Mouse (Mus musculus): ENCODE results near the gene Ephx3.

DNA sequence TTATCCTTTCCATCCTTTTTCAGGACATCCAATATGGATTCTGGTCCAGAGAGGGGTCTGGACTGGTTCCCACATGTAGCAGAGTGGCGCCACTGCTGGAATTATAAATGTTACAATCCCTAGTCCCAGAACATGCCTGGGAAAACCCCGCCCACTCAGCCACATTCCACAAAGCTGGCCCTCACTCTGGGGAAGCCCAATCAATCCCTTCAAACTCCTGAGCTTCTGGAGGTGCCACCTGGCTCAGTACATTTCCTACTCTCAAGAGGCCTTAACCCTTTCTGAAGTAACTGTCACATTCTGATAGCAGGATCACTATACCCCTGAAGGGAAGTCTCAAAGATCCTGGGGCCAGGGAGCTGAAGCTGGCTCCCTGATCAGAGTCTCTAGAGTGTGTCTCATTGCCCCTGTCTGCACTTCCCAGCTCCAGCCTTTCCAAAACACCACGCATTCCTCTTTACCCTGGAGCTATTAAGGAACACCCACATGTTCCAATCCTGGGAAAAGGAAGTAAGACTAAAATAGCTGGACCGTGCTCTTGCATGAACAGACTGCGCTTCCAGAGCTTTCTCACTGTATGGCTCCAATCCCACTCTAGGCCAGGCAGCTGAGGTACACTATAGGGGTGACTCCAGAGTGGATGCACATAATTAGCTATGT lies 18.4 kb upstream of the Ephx3 start:
- no peak for TF ChIP-seq TBP (conservative IDR thresholded peaks at IDR 0.05; ENCODE audit: low read depth, low read length)
- no peak for TF ChIP-seq USF2 (conservative IDR thresholded peaks at IDR 0.05; ENCODE audit: low read depth, low read length)
- no peak for TF ChIP-seq CTCF (conservative IDR thresholded peaks at IDR 0.05 in 1 of 2, IDR thresholded peaks at IDR 0.05 in 1 of 2; ENCODE audit: low read depth in 2 of 2, low read length in 2 of 2)
- TF ChIP-seq POLR2A (IDR thresholded peaks at IDR 0.05; ENCODE audit: low read depth, low read length), result no peak
- no peak for TF ChIP-seq ZKSCAN1 (IDR thresholded peaks at IDR 0.05; ENCODE audit: borderline replicate concordance, low read depth, low read length)
- no peak for TF ChIP-seq MYC (IDR thresholded peaks at IDR 0.05; ENCODE audit: low read depth, low read length)
- no peak for TF ChIP-seq HCFC1 (IDR thresholded peaks at IDR 0.05; ENCODE audit: low read depth, low read length)
- no peak for TF ChIP-seq CHD1 (IDR thresholded peaks at IDR 0.05; ENCODE audit: low read depth, low read length)
